In the genomic region with DNA sequence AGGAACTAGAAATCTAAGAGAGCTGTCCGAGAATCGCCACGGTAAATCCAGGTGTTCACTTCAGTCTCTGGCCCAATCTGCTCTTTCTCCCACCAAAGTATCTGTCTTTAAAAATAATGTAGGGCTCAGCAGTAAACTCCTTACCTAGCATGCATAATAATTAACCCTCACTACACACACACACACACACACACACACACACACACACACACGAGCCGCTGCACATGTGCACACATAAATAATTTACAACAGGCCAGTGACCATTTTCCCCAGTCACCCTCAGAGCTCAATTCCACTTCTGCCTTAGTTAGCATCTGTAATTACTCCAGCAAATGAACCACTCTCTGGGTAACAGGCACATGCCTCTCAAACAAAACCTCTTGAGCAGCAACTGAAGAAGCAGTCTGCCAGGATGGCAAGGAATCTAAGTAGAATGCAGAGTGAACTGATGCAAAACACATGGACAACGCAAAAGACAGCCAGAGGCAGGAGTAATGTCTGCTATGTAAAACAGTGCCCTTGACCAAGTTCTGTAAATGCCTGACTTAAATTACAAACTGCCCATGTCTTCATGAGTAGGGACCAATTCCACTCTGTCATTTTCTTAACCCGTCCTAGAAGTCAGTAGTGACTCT, we compare ENCODE assay signal across 8 mouse cellular contexts. TPM values are rescaled to one million over a fixed set of nuclear protein-coding genes. Genes with fewer than 3 reads are reported as not detected.
A peak's percentile ranks its signal among the peaks of the same experiment; 100 is the strongest.
DNase-seq lines count a peak whose midpoint lies in the region; ATAC-seq and TF ChIP-seq lines count a peak whose summit lies in the region.

No protein-coding gene starts in this region.

- peaks cover 5% of the 10 kb centered on the region; the same call in 1 of the 2 replicates for H3K4me1 ChIP-seq in spleen, adult 2 months (ENCODE audit: control insufficient read depth, insufficient read depth, insufficient read length)
- H3K4me1 ChIP-seq in forebrain, postnatal 0 days (ENCODE audit: insufficient read depth) = peaks cover 6% of the 10 kb centered on the region
- H3K4me1 ChIP-seq in limb, embryonic 12.5 days (replicated peaks) = peaks cover 19% of the 10 kb centered on the region

- peak overlapping the region; percentile 14; the same call in 1 of the 2 replicates for H3K4me3 ChIP-seq in spleen, adult 2 months (ENCODE audit: extremely low read depth, insufficient read depth, insufficient read length)
- peak overlapping the region; percentile 59 for H3K4me3 ChIP-seq in forebrain, postnatal 0 days (ENCODE audit: low read depth, low read length)
- H3K4me3 ChIP-seq in limb, embryonic 12.5 days (replicated peaks) = peak overlapping the region; percentile 62

- ATAC-seq in forebrain, postnatal 0 days = no peak
- no peak for ATAC-seq in limb, embryonic 12.5 days (ENCODE audit: insufficient number of reproducible peaks, insufficient read depth, low FRiP score, low TSS enrichment, low read depth)

- no peaks in the 10 kb centered on the region for H3K36me3 ChIP-seq in spleen, adult 2 months (ENCODE audit: control insufficient read depth, insufficient read depth, low read length)
- no peaks in the 10 kb centered on the region for H3K36me3 ChIP-seq in forebrain, postnatal 0 days (ENCODE audit: insufficient read depth)
- peaks cover 8% of the 10 kb centered on the region for H3K36me3 ChIP-seq in limb, embryonic 12.5 days

- H3K27me3 ChIP-seq in spleen, adult 2 months (ENCODE audit: control insufficient read depth, insufficient read depth, low read length) = no peaks in the 10 kb centered on the region
- no peaks in the 10 kb centered on the region for H3K27me3 ChIP-seq in forebrain, postnatal 0 days (ENCODE audit: insufficient read depth, low read length)
- no peaks in the 10 kb centered on the region for H3K27me3 ChIP-seq in limb, embryonic 12.5 days

- peak overlapping the region; percentile 77 for H3K4me2 ChIP-seq in forebrain, postnatal 0 days (ENCODE audit: low read depth)
- H3K4me2 ChIP-seq in limb, embryonic 12.5 days = peak overlapping the region; percentile 80

- H3K27ac ChIP-seq in spleen, adult 2 months (ENCODE audit: insufficient read depth, low read length) = no peak overlapping the region
- H3K27ac ChIP-seq in forebrain, postnatal 0 days (ENCODE audit: low read depth, low read length) = no peak overlapping the region
- H3K27ac ChIP-seq in limb, embryonic 12.5 days = peak overlapping the region; percentile 91

- WGBS in spleen, adult 2 months = 67% methylated on average over 7 of the region's 7 CpGs
- 74% methylated on average over 7 of the region's 7 CpGs for WGBS in forebrain, postnatal 0 days
- WGBS in limb, embryonic 12.5 days = 59% methylated on average over 7 of the region's 7 CpGs

- H3K9ac ChIP-seq in forebrain, postnatal 0 days = no peak overlapping the region
- H3K9ac ChIP-seq in limb, embryonic 12.5 days (replicated peaks) = peak overlapping the region; percentile 57

- TF ChIP-seq POLR2A in spleen, adult 2 months (IDR thresholded peaks at IDR 0.05; ENCODE audit: low read depth, low read length) = no peak

- H3K9me3 ChIP-seq in forebrain, postnatal 0 days (ENCODE audit: low read length) = no peaks in the 10 kb centered on the region
- peaks cover 3% of the 10 kb centered on the region; the same call in 1 of the 2 replicates for H3K9me3 ChIP-seq in limb, embryonic 12.5 days

- TF ChIP-seq CTCF in spleen, adult 2 months (IDR thresholded peaks at IDR 0.05; ENCODE audit: extremely low read depth, insufficient read depth, insufficient read length, insufficient replicate concordance) = no peak
- no peak for TF ChIP-seq CTCF in forebrain, postnatal 0 days (IDR thresholded peaks at IDR 0.05; ENCODE audit: low read depth)

- no peak for DNase-seq in spleen, adult 2 months (ENCODE audit: low read depth in 1 of 2, low spot score in 2 of 2)
- no peak for DNase-seq in spleen, adult 12 weeks (ENCODE audit: low spot score)
- DNase-seq in forebrain, postnatal 0 days = no peak
- DNase-seq in adrenal gland, postnatal 4 days (ENCODE audit: low spot score in 2 of 2) = no peak
- DNase-seq in right cerebral cortex, postnatal 14 days = no peak
- DNase-seq in adrenal gland, postnatal 36 days = no peak
- no peak for DNase-seq in urinary bladder, postnatal 36 days (ENCODE audit: low spot score in 2 of 2)

RNA-seq across cellular contexts. Expression of a gene that starts 1.3 kb away (rescaled TPM):
- 8.7 and 12.1 TPM in 2 replicates for polyA plus RNA-seq in spleen, adult 2 months (2012; rRNA removed)
- 43.5 and 67.7 TPM in 2 replicates for total RNA-seq in forebrain, postnatal 0 days (2014; rRNA removed)
- polyA plus RNA-seq in forebrain, postnatal 0 days (2015; fragmentation: Nextera tagmentation; extraction: Ambion mirVana) = 55.9 and 63.0 TPM in 2 replicates
- 64.8 and 66.9 TPM in 2 replicates for polyA plus RNA-seq in limb, embryonic 12.5 days (2016; fragmentation: Nextera tagmentation; extraction: Ambion mirVana)
- total RNA-seq in adrenal gland, postnatal 4 days (2021) = 100 to 1,000 TPM in 1 of 2 experiments, 10 to 100 TPM in 1; 92.3 to 106 TPM
- total RNA-seq in adrenal gland, postnatal 36 days (2021) = 100 to 1,000 TPM; 103 to 126 TPM

RNA-seq across cellular contexts. Expression of a gene that starts 11.7 kb away (rescaled TPM):
- polyA plus RNA-seq in spleen, adult 2 months (2012; rRNA removed) = not detected in 2 replicates
- total RNA-seq in forebrain, postnatal 0 days (2014; rRNA removed) = not detected in 2 replicates
- polyA plus RNA-seq in forebrain, postnatal 0 days (2015; fragmentation: Nextera tagmentation; extraction: Ambion mirVana) = not detected in 2 replicates
- polyA plus RNA-seq in limb, embryonic 12.5 days (2016; fragmentation: Nextera tagmentation; extraction: Ambion mirVana) = 0.40 and 0.72 TPM in 2 replicates
- total RNA-seq in adrenal gland, postnatal 4 days (2021) = not detected
- total RNA-seq in adrenal gland, postnatal 36 days (2021) = not detected

RNA-seq across cellular contexts. Expression of a gene that starts 16.3 kb away (rescaled TPM):
- polyA plus RNA-seq in spleen, adult 2 months (2012; rRNA removed) = not detected in 2 replicates
- total RNA-seq in forebrain, postnatal 0 days (2014; rRNA removed) = 3.9 TPM in 2 replicates
- 3.7 and 3.8 TPM in 2 replicates for polyA plus RNA-seq in forebrain, postnatal 0 days (2015; fragmentation: Nextera tagmentation; extraction: Ambion mirVana)
- 59.4 and 66.1 TPM in 2 replicates for polyA plus RNA-seq in limb, embryonic 12.5 days (2016; fragmentation: Nextera tagmentation; extraction: Ambion mirVana)
- 1 to 10 TPM in 1 of 2 experiments, under 1 TPM in 1; 0.64 to 1.1 TPM for total RNA-seq in adrenal gland, postnatal 4 days (2021)
- under 1 TPM; 0.56 to 0.89 TPM for total RNA-seq in adrenal gland, postnatal 36 days (2021)

RNA-seq across cellular contexts. Expression of a gene that starts 27.4 kb away (rescaled TPM):
- polyA plus RNA-seq in spleen, adult 2 months (2012; rRNA removed) = 13.8 and 16.7 TPM in 2 replicates
- 17.2 and 18.7 TPM in 2 replicates for total RNA-seq in forebrain, postnatal 0 days (2014; rRNA removed)
- 4.9 and 8.6 TPM in 2 replicates for polyA plus RNA-seq in forebrain, postnatal 0 days (2015; fragmentation: Nextera tagmentation; extraction: Ambion mirVana)
- 35.1 and 40.6 TPM in 2 replicates for polyA plus RNA-seq in limb, embryonic 12.5 days (2016; fragmentation: Nextera tagmentation; extraction: Ambion mirVana)
- 10 to 100 TPM; 26.8 to 29.9 TPM for total RNA-seq in adrenal gland, postnatal 4 days (2021)
- total RNA-seq in adrenal gland, postnatal 36 days (2021) = 10 to 100 TPM; 11.5 to 11.9 TPM
